Mouse (Mus musculus) urinary bladder, adult 18-20 months (tissue): ENCODE measurements at regions not wholly inside any gene's neighbourhood (a gene's known extent, or its start where the extent isn't known, plus 50 kb on each side); places are given as distances from the start of the nearest gene placed in this dataset.

ENCODE experiments used
- DNase-seq, 2 experiments: peaks; one replicate each; pipeline ENCODE4 v3.0.0; 2022; ENCODE audit warnings: low spot score in 2 of 2, mixed read lengths in 2 of 2

DNA sequence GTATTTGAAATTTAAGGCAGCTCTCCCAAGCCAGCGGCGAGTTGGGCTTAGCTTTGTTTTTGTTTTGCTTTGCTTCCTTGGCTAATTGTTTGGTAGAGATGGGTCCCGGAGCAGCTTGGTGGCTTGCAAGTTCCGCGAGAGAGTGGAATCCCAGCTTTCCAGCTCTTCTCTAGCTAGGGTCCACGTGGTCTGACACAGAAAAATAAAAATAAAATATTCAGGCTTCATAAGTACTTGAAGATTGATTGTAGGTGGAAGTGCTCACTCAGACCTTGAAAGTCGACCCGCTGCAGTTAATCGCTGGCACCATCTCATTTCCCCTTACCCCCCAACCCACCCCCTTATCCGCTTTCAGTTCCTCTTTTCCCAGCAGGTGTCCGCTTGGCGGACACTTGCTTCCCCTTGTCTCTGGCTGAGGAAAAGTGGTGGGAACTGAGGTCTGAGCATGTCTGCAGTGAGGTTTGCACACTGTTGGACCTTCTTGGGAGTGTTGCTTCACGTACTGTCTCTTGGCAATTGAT is 198.5 kb downstream of the Dusp6 start:
- DNase-seq: peak in 1 of 2 experiments; percentile 15

DNA sequence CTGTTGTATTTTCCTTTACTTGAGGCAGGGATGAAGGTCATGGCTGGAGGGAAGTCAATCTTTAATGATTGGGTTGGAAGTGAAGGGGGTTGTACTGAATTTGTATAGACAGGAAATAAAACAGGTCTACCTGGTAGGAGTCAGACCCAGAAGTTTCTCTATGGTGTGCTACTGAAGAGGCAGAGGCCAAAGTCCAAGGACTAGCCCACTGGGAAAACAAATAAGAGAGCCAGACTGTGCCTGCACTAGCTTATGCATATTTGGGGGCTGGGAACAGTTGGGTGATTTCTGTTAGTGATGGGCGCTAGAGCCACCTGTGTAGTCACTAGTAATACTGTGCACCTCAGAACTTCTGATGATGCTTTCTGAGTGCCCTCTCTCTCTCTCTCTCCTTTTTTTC is 203.7 kb downstream of the Dusp6 start:
- no peak for DNase-seq

DNA sequence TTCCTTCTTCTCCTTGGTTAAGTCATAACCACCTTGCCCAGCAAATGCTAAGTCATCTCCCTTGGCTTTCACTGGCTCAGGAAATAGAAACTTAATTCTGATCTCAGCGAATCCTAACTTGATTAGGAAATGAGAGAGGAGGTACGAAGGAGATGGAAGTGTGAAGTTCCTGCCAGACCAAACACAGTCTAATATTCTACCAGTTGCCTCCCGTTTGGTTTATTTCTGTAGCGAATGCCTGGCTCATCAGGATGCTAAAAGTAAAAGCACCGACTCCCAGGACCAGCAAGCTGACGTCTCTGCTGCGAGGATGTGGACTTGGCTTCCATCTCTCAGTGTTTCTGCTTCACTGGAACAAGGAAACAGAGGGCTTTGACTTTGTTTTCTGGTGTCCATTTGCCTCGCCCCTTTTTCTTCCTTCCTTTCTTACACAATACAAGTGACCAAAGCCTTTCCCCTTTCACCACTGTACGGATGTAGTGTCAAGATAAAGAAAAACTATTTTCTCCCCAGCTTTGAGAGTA is 204.3 kb downstream of the Dusp6 start:
- no peak for DNase-seq

DNA sequence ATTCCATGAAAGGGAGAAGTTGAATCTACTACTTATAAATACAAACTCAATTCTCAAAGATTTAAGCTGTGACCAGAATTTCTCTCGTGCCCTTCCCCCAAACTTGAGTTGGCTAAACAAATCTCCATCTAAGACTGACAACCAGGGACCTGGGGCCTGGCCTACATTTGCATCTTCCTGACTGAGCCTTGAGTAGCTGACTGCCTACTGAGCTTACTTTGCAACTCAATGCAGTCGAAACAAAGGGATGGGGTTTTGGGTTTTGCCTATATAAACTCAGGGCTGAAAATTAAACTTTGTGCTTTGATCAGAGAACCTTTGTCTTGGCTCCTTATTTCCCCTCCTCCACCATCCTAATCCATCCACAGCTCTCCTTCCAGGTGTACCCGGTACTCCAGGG is 205.9 kb downstream of the Dusp6 start:
- no peak for DNase-seq

DNA sequence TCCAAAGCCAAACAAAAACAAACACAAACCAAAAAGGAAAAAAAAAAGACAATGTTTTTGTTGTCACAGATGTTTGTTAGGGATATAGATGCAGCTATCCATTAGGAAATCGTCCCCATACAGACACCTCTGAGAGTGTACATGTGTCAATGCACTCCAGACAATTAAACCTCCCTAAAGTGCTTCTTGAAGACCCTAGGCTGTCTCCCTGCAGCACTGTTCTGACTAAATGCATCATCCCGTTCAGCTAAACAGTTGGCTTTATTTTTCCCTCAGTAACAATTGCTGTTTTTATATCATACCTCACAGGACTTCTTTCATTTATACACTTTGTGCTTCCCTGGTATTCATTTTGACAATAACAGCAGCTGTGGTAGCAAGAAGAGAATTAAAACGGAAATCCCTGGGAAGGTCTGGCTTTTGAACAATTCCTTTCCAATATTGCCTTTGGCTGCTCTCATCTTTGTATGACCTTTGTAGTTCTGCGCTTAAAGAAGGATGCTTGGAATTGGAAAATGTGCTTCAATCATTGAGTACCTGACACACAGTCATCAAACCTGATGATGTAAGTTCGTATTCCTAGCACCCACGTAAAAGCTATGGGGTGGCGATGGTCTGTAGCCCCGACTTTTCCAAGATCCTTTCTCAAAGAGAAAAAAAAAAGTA is 208.9 kb downstream of the Dusp6 start:
- no peak for DNase-seq

DNA sequence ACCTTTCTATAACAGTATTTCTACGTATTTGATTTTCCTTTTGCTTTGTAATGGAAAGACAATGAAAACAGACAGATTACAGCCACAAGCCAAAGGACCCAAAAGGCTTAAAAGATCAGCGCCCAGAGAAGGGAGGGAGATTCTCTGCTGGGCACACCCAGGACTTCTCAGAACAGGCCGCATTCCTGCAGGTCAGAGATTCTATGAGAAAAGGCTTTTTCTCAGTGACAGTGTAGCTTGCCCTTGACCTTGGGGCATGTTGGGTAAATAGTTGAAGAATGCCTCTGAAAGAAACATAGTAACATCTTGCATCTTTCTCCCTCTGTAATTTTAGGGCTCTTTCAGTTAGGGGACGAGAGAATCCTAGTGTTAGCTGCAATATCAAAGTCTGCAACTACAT is 209.8 kb downstream of the Dusp6 start:
- no peak for DNase-seq

DNA sequence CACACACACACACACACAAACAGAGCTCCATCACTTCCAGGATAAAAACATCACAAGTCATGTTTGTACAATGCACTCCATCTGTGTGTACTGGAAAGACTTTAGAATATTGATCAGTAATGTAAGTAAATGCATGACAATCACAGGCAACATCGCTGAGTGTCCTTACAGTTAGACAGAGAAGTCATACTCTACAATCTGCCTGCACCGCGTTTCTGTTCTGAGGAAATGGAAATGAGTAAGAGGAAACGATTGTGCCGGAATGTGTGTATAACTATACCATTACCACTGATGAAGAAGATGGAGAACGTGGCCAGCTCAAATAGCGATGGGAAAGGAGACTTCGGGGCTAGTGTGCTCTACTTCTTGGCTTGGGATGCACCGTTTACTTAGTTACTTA is 210.7 kb downstream of the Dusp6 start:
- no peak for DNase-seq

DNA sequence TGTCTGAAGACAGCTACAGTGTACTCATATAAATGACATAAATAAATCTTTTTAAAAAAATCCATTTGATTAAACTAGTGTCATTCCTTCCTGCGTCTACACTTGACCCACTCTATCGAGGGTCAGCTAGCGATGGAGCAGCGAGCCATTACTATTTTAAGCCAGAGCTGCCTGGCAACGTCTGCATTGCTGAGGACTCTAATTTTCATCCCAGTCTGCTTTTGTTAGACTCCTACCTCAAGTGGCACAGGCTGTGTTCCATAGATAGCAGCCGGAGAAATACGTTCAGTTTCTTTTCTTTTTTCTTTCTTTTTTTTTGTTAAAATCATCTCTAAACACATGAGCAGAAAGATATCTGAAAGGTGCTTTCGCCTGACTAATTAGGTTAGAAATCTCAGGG is 211.5 kb downstream of the Dusp6 start:
- DNase-seq: no peak

DNA sequence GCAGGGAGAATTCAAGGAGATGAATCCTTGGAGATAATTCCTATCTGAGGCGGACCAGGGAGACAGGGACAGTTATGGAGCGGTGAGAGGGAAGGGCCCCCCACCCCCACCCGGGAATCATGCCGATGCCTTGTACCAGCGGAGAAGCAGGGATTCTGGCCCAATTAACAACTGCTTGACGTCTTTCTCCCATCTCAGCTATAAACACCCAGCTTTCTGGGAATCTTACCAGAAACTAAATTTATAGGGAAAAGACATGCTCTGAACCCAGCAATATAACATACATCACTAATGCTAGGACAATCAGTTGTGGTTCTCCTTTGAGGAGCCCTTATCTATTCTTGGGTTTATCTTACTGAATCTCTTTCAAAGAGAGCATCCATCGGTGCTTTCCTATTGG is 213.2 kb downstream of the Dusp6 start:
- no peak for DNase-seq

DNA sequence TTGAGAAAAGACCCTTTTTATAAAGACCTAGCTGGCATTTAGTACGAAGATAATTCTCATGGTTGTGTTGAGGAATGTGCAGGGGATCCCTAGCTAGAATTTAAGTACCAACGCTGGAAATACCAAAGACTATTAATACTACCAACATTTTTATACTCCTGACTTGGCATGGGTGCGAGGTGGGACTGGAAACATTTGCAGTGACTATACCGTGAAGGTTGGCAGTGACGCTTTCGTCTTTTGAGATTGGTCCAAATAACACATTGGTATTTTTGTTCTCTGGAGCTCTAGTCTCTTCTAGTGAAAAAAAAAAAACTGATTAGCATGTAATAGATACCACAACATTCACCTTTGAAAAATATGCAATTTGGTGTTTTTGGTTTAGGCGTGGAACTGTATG is 213.7 kb downstream of the Dusp6 start:
- DNase-seq: no peak

DNA sequence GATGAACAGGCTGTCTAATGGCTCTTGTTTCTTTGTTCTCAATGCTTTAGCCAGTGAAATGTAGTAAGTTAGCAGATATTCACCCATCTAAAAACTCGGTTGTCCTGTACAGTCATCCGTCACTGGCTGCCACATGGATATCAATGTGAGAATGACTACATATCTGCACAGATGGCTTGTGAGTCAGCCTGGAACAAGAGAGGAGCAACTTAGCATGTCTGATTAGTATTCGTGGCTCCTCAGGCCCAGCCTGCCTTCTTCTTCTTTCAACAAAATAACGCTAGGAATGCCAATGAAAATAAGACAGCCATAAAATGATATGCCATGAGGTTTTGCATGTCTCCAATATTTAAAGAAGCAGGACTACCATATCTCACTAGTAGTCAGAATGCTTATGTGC is 217.5 kb downstream of the Dusp6 start:
- DNase-seq: no peak

DNA sequence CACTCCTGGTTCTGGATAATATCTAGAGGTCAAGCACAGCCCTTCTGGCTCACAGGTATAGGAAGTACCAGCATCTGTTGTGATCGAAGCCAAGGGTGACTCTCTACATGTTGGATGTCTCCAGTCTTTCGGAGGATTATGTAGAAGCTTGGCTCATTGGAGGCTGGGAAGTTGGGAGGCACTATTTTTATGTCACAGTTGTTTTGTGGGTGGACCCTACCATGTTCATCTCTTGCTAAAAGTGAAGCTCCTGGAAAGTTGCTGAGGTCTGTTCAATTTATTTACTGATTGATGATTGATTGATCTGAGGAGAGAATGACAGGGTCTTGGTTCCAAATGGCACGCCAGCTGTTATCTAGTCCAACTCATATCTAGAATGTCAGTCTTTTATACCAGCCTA is 219.0 kb downstream of the Dusp6 start:
- no peak for DNase-seq

DNA sequence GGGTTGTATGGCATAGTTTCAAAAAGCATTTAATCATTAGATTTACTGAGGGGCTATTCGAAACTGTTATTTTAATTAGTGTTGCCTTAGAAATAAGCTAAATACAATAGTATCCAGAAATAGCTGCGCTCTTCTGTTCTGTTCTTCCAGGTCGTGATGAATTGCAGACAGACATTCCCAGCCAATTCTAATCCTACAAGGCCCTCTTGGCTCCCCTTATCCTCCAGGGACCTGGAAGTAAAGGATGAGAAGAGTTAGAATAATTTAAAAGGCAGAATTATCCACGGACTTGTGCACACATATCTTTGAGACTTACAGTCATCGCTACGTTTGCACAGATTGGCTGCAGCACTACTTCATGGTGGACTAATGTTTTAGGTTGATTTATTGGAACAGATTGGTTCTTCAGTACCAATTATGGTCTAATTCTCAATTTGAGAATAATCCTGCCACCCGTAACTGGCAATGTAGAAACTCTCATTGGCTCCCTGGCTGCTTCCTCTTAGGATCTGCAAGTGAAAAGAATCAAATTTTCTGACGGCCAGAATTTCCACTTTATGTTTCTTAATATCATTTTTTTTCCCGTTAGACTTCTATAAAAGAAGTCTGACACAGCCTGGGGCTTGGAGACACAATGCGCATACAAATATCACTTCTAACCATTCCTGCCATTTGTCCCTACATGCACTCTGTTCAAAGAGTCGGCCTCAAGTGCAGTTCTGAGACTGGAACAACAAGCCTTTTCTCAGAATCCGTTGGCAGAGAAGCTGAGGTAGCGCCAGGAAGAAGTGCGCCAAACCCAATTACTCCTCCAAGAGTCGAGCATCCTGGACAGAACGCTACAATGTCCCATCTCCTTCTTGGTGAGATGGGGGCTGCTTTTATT is 225.4 kb downstream of the Dusp6 start:
- DNase-seq: no peak

DNA sequence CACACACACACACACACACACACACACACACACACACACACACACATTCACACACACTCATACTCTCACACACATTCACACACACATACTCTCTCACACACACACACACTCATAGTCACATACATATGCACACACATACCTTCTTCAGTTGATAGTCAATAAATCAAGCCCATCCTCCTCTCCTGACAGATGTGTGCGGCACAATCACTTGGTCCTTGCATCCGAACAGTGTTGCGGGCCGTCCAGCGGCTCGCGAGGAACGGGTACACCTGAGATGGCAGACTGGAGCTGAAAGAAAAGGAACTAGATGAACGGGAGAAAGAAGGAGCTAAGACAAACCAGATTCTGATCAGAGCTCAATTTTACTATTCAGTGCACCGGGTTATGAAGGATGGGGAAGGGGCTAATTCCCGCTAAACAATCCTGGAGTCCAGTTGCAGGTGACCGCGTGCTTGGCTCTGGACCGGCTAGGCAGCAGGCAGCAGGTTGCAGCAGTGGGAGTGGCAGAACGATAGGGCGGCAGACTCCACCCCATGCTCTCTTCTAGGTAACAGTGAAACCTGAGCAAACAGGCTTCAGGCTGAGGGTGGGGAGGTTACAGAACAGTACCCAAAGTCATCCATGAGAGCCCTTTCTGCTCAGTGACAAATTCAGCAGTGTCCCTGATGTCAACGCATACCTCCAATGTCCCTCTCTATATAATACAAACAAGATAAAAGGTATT is 247.8 kb downstream of the Csl start:
- DNase-seq: peak; percentile 6 to 16

DNA sequence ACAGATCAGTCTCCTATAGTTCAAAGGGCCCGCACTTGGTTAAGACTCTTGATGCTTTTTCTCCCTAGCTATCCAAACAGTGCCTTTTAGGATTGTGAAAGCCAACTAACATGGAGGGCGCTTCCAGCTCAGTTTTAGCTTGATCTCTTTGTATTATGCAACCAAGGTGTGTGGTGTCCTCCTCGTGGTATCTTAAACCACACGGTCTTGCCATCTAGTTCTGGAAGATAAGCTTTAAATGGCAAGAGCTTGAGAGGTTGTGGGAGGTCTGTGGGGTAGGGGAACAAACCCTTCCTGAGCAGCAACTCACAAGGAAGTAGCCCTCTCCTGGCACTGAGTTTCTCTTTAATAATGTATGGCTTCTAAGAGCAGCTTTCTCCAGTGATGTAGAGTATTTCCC is 241.5 kb downstream of the Csl start:
- no peak for DNase-seq

DNA sequence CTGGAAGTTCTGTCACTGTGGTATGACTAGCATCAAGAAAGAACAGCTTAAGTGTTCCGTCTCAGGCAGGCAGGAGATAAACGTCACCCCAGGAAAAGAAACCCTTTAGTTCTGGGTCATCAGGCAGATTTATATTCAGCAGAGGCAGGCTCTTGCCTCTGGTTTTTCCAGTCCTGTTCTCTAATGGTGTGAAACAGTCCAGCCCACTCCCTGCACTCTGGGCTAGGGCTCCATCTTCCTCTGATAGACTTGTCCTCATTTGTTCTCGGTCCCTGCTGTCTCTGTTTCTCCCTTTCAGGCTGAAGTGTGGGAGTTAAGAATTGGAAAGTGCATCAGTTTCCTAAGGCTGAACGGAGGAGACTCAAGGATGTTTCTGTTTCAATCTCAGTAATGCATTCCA is 240.0 kb downstream of the Csl start:
- no peak for DNase-seq

DNA sequence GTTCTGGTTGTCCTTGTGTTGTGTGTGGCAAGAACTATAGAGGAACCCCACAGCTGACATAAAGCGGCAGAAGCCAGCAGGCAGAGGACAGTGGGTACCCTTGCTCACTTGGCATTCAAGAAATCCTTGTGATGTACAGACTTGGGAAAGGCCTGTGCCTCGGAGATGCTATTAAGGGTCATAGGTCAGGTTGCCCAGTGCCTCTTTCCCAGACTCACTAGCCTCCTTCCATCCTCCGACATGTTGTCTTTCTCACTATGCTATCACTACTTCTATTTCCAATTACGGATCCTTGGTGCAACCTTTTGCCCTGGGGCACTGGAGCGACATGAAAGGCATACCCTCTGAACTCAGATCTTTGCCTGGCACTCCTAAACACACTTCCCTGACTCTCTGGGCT is 235.6 kb downstream of the Csl start:
- no peak for DNase-seq

DNA sequence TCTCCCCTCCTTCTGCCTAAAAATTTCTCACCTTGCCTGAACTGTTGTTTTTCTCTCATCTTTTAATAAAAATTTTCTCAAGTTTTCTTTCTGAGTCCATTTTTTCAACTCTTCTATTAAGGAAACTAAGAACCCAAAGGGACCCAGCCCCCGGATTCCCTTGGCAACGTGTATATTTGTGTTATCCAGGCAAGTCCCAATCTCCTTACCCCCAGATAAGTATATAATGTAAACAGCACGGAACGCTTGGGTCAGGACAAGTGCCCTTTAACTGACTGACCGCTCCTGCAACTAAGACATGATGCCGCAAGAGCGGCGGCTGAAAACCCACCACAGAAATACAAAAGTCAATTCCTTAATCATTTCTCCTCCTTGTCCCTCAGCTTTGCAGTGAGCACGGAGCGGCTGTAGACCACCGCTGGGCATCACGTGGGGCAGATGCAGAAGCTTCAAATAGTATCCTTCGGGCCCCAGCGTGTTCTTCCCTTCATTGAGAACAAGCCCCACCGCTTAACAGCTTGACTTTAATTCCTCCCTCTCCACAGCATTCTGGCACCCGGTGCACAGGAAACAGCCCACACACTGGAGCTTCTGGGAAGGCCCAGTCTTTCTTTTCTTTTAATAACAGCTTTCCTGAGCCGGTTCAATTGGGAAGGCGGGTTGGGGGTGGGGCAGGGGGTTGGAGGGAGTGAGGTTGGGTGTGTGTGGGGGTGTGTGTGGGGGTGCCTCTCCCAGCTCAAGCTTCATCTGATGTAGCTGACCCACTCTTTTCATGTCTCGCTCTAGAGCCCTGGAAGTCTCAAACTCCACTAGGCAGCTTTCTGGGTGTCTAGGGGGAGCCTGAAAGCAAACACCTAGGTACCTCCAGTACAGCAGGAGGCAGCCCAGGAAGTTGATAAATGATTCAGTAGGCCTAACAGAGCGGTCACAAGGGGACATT is 234.9 kb downstream of the Csl start:
- no peak for DNase-seq

DNA sequence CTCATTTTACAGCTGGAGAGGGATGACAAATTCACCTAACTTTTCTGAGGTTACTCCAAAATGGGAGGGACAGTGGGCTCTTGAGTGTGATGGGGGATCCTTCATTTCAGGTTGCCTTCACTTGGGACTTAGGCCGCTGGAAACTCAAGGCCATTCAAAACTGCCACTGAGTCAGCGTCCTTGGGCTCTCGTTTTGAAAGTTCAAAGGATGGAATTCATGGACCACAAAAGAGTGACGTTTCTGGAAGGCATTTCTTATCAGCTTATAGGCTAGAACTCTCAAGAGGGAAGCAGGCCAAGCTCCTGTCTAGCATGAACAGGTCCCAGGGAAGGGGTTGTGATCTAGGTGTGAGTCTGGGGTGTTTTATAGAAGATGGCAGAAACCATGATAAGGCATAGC is 233.3 kb downstream of the Csl start:
- DNase-seq: no peak

DNA sequence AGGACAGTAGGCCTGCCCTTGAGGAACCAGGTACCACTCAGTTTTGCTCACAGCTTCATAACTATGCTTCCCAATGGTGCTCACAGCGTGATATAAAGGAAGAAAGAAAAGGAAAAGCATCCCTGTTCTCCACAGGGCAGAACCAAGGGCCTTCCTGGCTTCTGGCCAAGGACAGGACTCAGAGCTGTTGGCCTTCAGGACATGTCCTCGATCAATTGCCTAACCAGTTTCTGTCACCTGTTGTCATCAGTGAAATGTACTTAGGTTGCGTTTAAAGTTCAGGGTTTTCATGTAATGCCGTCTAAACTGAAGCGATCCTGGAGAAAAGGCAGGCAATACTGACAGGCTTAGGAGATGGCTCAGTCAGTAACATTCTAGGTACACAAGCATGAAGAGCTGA is 232.9 kb downstream of the Csl start:
- DNase-seq: no peak

DNA sequence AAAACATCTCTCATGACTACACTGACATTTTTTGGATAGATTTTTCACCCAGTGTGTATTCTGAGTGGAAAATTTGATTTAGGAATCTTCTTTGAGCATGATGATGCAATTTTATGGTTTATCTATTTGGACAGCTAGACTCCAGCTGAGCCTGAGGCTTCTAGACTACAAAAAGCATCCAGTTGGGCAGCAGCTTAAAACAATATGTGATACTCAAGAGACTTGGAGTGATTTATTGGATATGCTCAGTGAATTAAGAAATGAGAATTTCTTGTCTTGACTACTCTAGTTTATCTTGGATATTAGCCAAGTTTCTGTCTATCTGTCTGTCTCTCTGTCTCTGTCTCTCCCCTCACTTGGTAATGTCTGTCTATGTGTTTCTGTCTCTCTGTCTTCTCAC is 228.4 kb downstream of the Csl start:
- DNase-seq: no peak
